Mouse (Mus musculus) inflammation-experienced regulatory T-cells, adult 6 months (primary cell): ENCODE measurements around the gene Map3k20. TPM values are rescaled to one million over a fixed set of nuclear protein-coding genes. Genes with fewer than 3 reads are reported as not detected.

Experiments used
- ATAC-seq: one replicate; pipeline ENCODE4 v1.8.0; 2017
- polyA plus RNA-seq, 3 experiments: library from polyadenylated mRNA; unstranded; fragments of 100-300 nt; shearing (Covaris generic); gene quantifications; one replicate each; pipeline ENCODE4 v1.2.1; 2017

Map3k20 gene
- polyA plus RNA-seq, 3 experiments from 2014 or later, result 0.20 to 0.55 TPM; not detected in 1

GRCm38 (mm10) chr2:72281971-72282370, 3.5 kb upstream of the Map3k20 start:
- ATAC-seq, result peak; percentile 66

GRCm38 (mm10) chr2:72282733-72283132, 2.7 kb upstream of the Map3k20 start:
- ATAC-seq, result peak; percentile 25

DNA sequence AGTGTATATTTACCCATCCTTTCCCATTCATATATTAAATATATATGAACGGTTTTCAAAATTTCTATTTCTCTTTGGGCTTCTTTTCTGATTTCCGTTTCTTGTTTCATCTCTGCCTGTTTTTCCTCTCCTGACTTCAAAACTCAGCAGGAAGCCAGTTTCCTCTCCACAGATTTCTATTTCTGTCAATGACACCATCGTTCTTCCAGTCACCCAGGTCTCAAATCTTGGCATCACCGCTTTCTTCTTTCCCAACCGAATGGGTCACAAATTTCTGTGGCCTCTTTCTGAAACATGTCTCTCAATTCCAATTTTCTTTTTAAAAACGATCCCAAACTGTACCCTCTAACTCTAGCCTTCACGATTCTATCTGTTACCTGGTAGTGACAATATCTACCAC, 748 bp upstream of the Map3k20 start:
- no peak for ATAC-seq

GRCm38 (mm10) chr2:72285888-72286661, 638 bp downstream of the Map3k20 start:
- ATAC-seq, result no peak

GRCm38 (mm10) chr2:72287142-72287541, 1.7 kb downstream of the Map3k20 start:
- ATAC-seq, result no peak

GRCm38 (mm10) chr2:72288932-72289534, 3.6 kb downstream of the Map3k20 start:
- ATAC-seq, result no peak

DNA sequence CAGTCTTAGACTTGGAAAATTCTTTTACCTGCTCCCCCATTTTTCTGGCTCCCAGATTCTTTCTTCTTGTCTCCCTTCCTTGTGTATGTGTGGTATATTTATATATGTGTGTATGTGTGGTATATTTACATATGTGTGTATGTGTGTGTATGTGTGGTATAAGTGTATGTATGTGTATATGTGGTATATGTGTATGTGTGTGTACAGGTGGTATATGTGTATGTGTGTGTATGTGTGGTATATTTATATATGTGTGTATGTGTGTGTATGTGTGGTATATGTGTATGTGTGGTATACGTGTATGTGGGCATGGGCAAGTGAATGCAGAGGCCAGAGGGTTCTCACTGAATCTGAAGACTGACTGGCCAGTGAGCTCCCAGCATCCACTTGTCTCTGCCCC, 5.7 kb downstream of the Map3k20 start:
- no peak for ATAC-seq

DNA sequence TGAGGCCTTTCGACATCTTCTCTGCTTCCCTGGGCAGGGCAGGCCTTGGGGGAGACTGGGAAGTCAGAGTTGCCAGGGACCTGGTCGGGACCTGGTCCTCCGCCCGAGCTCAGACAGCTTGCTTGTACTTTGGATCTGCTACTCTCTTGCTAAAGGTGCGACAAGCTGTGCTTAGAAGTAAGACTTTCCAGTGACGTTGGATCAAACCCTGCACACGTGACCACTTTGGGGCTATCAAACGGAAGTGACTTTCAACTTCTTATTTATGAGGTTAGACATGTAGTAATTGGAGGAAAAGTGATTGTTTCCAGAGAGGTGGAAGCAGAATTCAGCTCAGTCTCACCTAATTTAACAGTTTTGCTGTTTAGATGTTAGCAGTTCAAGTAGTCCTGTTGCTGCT, 7.1 kb downstream of the Map3k20 start:
- no peak for ATAC-seq

DNA sequence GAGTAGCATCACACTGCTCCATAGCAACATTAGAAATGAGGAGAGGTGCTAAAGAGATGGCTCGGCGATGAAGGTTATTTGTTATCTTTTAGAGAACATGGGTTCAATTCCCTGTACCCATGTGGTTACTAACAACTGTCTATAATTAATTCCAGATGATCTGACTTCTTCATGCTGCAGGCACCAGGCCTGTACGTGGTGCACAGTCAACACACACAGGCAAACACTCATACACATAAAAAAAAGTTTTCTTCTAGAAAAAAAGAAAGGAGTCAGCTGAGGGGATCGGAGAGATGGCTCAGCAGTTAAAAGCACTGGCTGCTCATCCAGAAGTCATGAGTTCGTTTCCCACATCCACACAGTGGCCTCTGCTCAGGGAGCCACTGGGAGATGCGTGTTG, 9.6 kb downstream of the Map3k20 start:
- ATAC-seq, result no peak

DNA sequence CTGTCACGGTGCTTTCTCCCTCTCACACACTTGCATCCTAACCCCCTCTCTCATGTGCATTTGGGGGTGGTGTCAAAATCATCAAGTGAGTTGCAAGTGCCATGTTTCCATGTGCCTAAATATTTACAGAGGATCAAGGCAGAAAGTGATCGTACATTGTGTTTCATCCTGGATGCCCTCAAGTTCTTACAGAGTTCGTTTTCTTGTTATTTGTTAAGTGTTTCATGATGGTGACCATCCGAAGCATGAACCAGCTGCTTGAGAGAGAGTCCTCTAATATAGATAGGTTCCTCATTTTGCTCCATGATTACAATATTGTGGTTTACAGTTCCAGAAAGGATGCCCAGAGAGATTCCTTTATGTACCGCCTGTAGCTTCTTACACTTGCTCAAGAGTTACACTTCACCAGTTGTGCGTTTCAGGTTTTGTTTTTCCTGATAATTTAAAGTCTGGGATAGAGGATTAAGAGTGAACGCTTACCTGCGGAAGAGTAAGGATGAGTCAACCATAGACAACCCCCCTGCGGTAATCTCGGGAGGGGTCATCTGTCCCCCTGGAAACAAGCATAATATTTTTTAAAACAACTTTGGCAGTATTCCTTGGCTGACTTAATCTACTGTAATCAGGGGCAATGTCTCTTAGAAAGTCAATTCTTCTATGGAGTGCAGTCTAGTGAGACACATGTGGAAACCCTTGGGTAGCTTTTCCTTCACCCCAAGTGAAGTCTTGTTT, 11.7 kb downstream of the Map3k20 start:
- no peak for ATAC-seq

- no peak for ATAC-seq
Observed at GRCm38 (mm10) chr2:72297716-72298082, 12.3 kb downstream of the Map3k20 start.

- ATAC-seq, result no peak
Observed at GRCm38 (mm10) chr2:72298406-72298805, 13.0 kb downstream of the Map3k20 start.

DNA sequence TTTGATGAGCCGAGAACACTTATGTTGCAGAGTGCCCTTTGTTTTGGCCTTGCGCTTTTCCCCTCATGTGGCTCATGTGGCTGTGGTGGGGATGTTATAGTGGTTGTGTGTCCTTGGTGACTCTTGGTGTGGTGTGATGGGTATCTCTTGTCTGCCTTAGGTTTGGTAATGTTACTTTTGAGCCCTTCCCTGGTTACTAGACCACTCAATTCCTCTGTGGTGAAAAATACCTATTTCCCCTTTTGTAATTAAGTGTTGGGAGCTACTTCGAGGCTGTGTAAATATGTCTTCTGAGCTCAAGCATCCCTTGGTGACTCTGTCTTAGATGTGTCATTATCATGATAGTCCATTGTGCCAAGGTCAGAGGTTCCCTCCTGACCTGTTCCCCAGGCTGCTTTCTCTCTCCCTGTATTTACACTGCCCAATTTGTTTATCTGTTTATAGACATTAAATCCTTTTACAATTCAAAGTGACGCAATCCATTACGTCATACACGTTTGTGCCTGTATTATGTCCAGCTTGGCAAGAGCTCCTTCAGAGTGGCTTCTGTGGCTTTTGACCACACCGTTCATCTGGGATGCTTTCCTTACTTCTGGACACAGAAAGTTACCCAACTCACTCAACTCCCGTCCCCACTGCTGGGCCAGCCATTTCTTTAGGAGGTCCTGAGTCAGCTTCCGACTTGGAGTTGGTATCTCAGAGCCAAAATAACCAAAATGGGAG, 15.9 kb downstream of the Map3k20 start:
- no peak for ATAC-seq

DNA sequence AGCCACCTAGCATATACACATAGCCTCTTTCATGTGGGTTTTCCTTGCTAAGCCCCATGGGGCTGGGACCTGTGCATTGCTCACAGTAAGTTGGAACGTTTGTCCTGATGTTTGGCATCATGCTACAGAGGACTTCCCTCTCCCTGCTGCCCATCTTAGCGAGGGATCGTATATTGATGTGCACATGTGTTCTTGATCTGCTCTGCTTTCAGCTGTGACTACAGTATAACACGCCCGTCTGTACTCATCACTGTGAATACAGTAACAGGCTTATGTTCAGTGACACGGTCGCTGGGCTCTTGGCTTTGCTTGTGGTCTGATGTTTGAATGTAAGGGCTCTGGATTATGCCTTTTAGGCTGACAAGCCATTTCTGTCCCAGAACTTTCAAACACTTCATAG, 20.3 kb downstream of the Map3k20 start:
- ATAC-seq, result no peak

DNA sequence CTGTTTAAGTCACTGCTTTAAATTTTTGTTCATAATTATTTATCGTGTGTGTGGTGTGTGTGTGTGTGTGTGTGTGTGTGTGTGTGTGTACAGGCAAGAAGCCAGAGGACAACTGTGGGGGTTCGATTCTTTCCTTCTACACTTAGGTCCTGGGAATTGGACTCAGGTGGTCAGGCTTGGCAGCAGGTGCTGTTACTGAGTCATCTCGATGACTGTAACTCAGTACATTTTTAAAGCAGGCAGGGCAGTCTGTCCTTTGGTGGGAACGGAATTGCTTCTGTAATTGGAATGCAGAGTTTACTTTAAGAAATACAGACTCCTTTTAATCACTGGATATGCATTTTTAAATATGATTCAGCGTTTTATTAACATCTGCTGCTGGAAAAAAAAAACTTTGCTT, 22.9 kb downstream of the Map3k20 start:
- ATAC-seq, result no peak

DNA sequence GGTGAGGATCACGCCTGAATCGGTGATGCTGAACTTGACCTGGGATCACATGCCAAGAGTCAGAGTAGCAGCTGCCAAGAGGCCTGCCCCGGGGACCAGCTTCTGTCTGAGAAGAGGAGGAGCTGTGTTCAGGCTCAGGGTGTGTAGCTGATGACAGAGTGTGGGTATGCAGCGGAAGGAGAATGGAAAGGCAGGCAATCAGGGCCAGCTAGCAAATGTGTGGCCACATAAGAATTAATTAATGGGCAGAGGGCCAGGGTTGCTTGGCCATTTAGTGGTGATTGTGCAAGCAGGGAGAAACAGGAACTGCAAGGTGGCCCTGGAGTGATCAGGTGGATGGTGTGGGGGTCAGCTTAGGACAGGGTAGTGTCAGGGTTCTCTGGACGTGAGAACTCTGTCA, 23.5 kb downstream of the Map3k20 start:
- no peak for ATAC-seq

- no peak for ATAC-seq
Observed at GRCm38 (mm10) chr2:72311486-72311885, 26.0 kb downstream of the Map3k20 start.

- ATAC-seq, result no peak
Observed at GRCm38 (mm10) chr2:72313312-72313711, 27.9 kb downstream of the Map3k20 start.

DNA sequence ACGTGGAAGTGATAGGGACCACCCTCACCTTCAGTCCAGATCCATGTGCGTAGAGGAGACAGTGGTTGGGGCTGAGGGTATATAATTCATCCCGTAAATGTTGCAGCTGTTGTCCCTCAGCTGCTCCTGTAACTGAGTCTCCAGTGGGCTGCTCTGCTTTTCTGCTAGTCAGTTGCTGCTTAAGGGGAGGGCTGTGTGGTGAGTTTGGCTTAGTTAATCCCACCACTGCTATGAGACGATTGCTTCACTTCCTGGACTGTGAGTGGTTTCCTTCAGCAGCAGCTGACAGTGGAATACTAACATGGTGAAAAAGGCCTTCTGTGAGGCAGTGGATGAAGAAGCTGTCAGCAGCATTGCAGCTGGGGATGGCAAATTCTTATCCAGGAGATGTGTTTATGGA, 33.0 kb downstream of the Map3k20 start:
- no peak for ATAC-seq

- no peak for ATAC-seq
Observed at GRCm38 (mm10) chr2:72319028-72319798, 33.8 kb downstream of the Map3k20 start.

DNA sequence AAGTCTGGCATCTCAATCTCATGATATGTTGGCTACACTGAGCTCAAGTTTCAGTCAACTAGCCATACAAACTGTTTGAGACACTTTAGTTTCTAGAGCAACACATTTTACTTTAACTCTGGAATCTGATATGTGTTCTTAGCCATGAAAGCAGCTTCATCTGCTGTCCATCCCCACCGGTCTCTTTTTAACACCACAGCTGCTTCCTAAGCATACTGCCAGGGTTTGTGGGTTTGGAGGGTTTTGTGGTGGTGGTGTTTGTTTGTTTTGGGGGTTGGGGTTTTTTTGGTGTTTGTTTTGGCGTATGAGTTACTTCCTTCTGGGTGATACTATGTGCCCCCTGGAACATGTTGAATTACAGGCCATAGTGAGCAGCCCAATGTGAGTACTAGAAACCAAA, 35.2 kb downstream of the Map3k20 start:
- no peak for ATAC-seq

- no peak for ATAC-seq
Observed at GRCm38 (mm10) chr2:72321591-72321990, 36.2 kb downstream of the Map3k20 start.
